Mouse (Mus musculus): ENCODE results near the gene Padi3. TPM values are rescaled to one million over a fixed set of nuclear protein-coding genes. Genes with fewer than 3 reads are reported as not detected.

Padi3 gene
- polyA plus RNA-seq (2016; fragmentation: Nextera tagmentation; extraction: Ambion mirVana): 0.28 and 0.37 TPM in 2 replicates

- no peaks in the 10 kb centered on the region for H3K36me3 ChIP-seq
- H3K27ac ChIP-seq: no peak within 1 kb of the TSS
- no peak within 1 kb of the TSS for H3K9ac ChIP-seq (replicated peaks)
- no peak within 1 kb of the TSS for H3K4me2 ChIP-seq
- no peak for ATAC-seq (ENCODE audit: insufficient number of reproducible peaks, insufficient read depth, low FRiP score, low TSS enrichment, low read depth)
- 67% methylated on average over 16 of the region's 16 CpGs for WGBS
- H3K4me1 ChIP-seq (replicated peaks): peaks cover 39% of the 10 kb centered on the region
- no peaks in the 10 kb centered on the region; the same call in 1 of the 2 replicates for H3K27me3 ChIP-seq
- H3K4me3 ChIP-seq (replicated peaks): no peak within 1 kb of the TSS
- H3K9me3 ChIP-seq: no peaks in the 10 kb centered on the region
Measured at GRCm38 (mm10) chr4:140810458-140811260, at the start of gene Padi3. TSS of gene Padi3 (minus strand) at chr4:140810648.

GRCm38 (mm10) chr4:140859291-140859690, 48.8 kb upstream of the Padi3 start:
- Histone ChIP-seq H3K9me3 (no peaks in the 10 kb centered on the region; the same call in 1 of the 2 replicates), H3K4me1 (replicated peaks) (no peaks in the 10 kb centered on the region), H3K4me3 (replicated peaks) (no peak overlapping the region), H3K27ac (no peak overlapping the region), H3K27me3 (peaks cover 12% of the 10 kb centered on the region), H3K9ac (replicated peaks) (no peak overlapping the region), H3K36me3 (no peaks in the 10 kb centered on the region), H3K4me2 (no peak overlapping the region)
- 85% methylated on average over 11 of the region's 11 CpGs for WGBS
- ATAC-seq (ENCODE audit: insufficient number of reproducible peaks, insufficient read depth, low FRiP score, low TSS enrichment, low read depth): no peak

GRCm38 (mm10) chr4:140857813-140858212, 47.4 kb upstream of the Padi3 start:
- H3K27me3 ChIP-seq: peaks cover 12% of the 10 kb centered on the region
- WGBS: 80% methylated on average over 7 of the region's 7 CpGs
- no peaks in the 10 kb centered on the region for H3K36me3 ChIP-seq
- no peaks in the 10 kb centered on the region; the same call in 1 of the 2 replicates for H3K4me1 ChIP-seq (replicated peaks)
- H3K4me3 ChIP-seq (replicated peaks): no peak overlapping the region
- H3K9me3 ChIP-seq: no peaks in the 10 kb centered on the region
- no peak overlapping the region for H3K9ac ChIP-seq (replicated peaks)
- H3K27ac ChIP-seq: no peak overlapping the region
- ATAC-seq (ENCODE audit: insufficient number of reproducible peaks, insufficient read depth, low FRiP score, low TSS enrichment, low read depth): no peak
- H3K4me2 ChIP-seq: no peak overlapping the region

GRCm38 (mm10) chr4:140857041-140857440, 46.6 kb upstream of the Padi3 start:
- Histone ChIP-seq H3K27me3 (peaks cover 12% of the 10 kb centered on the region), H3K4me2 (no peak overlapping the region), H3K4me3 (replicated peaks) (no peak overlapping the region), H3K9ac (replicated peaks) (no peak overlapping the region), H3K9me3 (no peaks in the 10 kb centered on the region), H3K36me3 (no peaks in the 10 kb centered on the region), H3K27ac (no peak overlapping the region), H3K4me1 (replicated peaks) (no peaks in the 10 kb centered on the region; the same call in 1 of the 2 replicates)
- 84% methylated on average over 5 of the region's 5 CpGs for WGBS
- no peak for ATAC-seq (ENCODE audit: insufficient number of reproducible peaks, insufficient read depth, low FRiP score, low TSS enrichment, low read depth)

- H3K9me3 ChIP-seq: no peaks in the 10 kb centered on the region
- H3K4me1 ChIP-seq (replicated peaks): no peaks in the 10 kb centered on the region; the same call in 1 of the 2 replicates
- whole genome bisulfite sequencing: 93% methylated on average over 7 of the region's 10 CpGs
- H3K36me3 ChIP-seq: no peaks in the 10 kb centered on the region
- no peak overlapping the region for H3K27ac ChIP-seq
- no peak for ATAC-seq (ENCODE audit: insufficient number of reproducible peaks, insufficient read depth, low FRiP score, low TSS enrichment, low read depth)
- H3K27me3 ChIP-seq: peaks cover 12% of the 10 kb centered on the region
- H3K9ac ChIP-seq (replicated peaks): no peak overlapping the region
- H3K4me2 ChIP-seq: no peak overlapping the region
- H3K4me3 ChIP-seq (replicated peaks): no peak overlapping the region
Measured at GRCm38 (mm10) chr4:140855151-140855550, 44.7 kb upstream of the Padi3 start.

GRCm38 (mm10) chr4:140854455-140854864, 44.0 kb upstream of the Padi3 start:
- H3K4me3 ChIP-seq (replicated peaks): no peak overlapping the region
- 68% methylated on average over 10 of the region's 10 CpGs for WGBS
- no peak overlapping the region for H3K9ac ChIP-seq (replicated peaks)
- H3K4me1 ChIP-seq (replicated peaks): no peaks in the 10 kb centered on the region; the same call in 1 of the 2 replicates
- H3K36me3 ChIP-seq: no peaks in the 10 kb centered on the region
- H3K4me2 ChIP-seq: no peak overlapping the region
- H3K27ac ChIP-seq: no peak overlapping the region
- no peaks in the 10 kb centered on the region for H3K9me3 ChIP-seq
- ATAC-seq (ENCODE audit: insufficient number of reproducible peaks, insufficient read depth, low FRiP score, low TSS enrichment, low read depth): no peak
- peaks cover 12% of the 10 kb centered on the region for H3K27me3 ChIP-seq

GRCm38 (mm10) chr4:140853626-140854025, 43.2 kb upstream of the Padi3 start:
- Histone ChIP-seq H3K36me3 (no peaks in the 10 kb centered on the region), H3K9ac (replicated peaks) (no peak overlapping the region), H3K4me1 (replicated peaks) (no peaks in the 10 kb centered on the region; the same call in 1 of the 2 replicates), H3K9me3 (no peaks in the 10 kb centered on the region), H3K4me3 (replicated peaks) (no peak overlapping the region), H3K4me2 (no peak overlapping the region), H3K27me3 (peaks cover 10% of the 10 kb centered on the region), H3K27ac (no peak overlapping the region)
- WGBS: 65% methylated on average over 8 of the region's 8 CpGs
- ATAC-seq (ENCODE audit: insufficient number of reproducible peaks, insufficient read depth, low FRiP score, low TSS enrichment, low read depth): no peak

- H3K27me3 ChIP-seq: no peaks in the 10 kb centered on the region
- no peak overlapping the region for H3K9ac ChIP-seq (replicated peaks)
- H3K4me3 ChIP-seq (replicated peaks): no peak overlapping the region
- H3K9me3 ChIP-seq: no peaks in the 10 kb centered on the region
- H3K4me2 ChIP-seq: no peak overlapping the region
- peaks cover 9% of the 10 kb centered on the region for H3K4me1 ChIP-seq (replicated peaks)
- ATAC-seq (ENCODE audit: insufficient number of reproducible peaks, insufficient read depth, low FRiP score, low TSS enrichment, low read depth): no peak
- 89% methylated on average over 11 of the region's 11 CpGs for WGBS
- no peaks in the 10 kb centered on the region for H3K36me3 ChIP-seq
- H3K27ac ChIP-seq: no peak overlapping the region
Measured at GRCm38 (mm10) chr4:140849310-140849709, 38.9 kb upstream of the Padi3 start.

GRCm38 (mm10) chr4:140845666-140846065, 35.2 kb upstream of the Padi3 start, which contains the start of gene Padi1:
TSS of gene Padi1 (minus strand) at chr4:140845778.
- no peaks in the 10 kb centered on the region for H3K9me3 ChIP-seq
- no peak within 1 kb of the TSS for H3K27ac ChIP-seq

GRCm38 (mm10) chr4:140844991-140845390, 34.5 kb upstream of the Padi3 start:
- 72% methylated on average over 4 of the region's 4 CpGs for WGBS
- Histone ChIP-seq H3K27ac (no peak overlapping the region), H3K4me2 (no peak overlapping the region), H3K4me1 (replicated peaks) (peaks cover 21% of the 10 kb centered on the region), H3K9me3 (no peaks in the 10 kb centered on the region), H3K36me3 (no peaks in the 10 kb centered on the region), H3K27me3 (no peaks in the 10 kb centered on the region), H3K4me3 (replicated peaks) (no peak overlapping the region), H3K9ac (replicated peaks) (no peak overlapping the region)
- no peak for ATAC-seq (ENCODE audit: insufficient number of reproducible peaks, insufficient read depth, low FRiP score, low TSS enrichment, low read depth)

More at GRCm38 (mm10) chr4:140845666-140846065, 35.2 kb upstream of the Padi3 start, which contains the start of gene Padi1:
- 74% methylated on average over 6 of the region's 6 CpGs for WGBS
- no peak within 1 kb of the TSS for H3K9ac ChIP-seq (replicated peaks)
- H3K27me3 ChIP-seq: no peaks in the 10 kb centered on the region
- no peak within 1 kb of the TSS for H3K4me2 ChIP-seq
- H3K4me1 ChIP-seq (replicated peaks): peaks cover 21% of the 10 kb centered on the region
- H3K4me3 ChIP-seq (replicated peaks): no peak within 1 kb of the TSS
- no peaks in the 10 kb centered on the region for H3K36me3 ChIP-seq
- no peak for ATAC-seq (ENCODE audit: insufficient number of reproducible peaks, insufficient read depth, low FRiP score, low TSS enrichment, low read depth)

- Histone ChIP-seq H3K27ac (no peak overlapping the region), H3K9ac (replicated peaks) (no peak overlapping the region), H3K27me3 (no peaks in the 10 kb centered on the region)
Measured at GRCm38 (mm10) chr4:140843670-140844280, 33.3 kb upstream of the Padi3 start.

More at GRCm38 (mm10) chr4:140843670-140844280, 33.3 kb upstream of the Padi3 start:
- no peak overlapping the region for H3K4me2 ChIP-seq
- WGBS: 63% methylated on average over 15 of the region's 15 CpGs
- no peak for ATAC-seq (ENCODE audit: insufficient number of reproducible peaks, insufficient read depth, low FRiP score, low TSS enrichment, low read depth)
- H3K36me3 ChIP-seq: no peaks in the 10 kb centered on the region
- no peak overlapping the region for H3K4me3 ChIP-seq (replicated peaks)
- peaks cover 21% of the 10 kb centered on the region for H3K4me1 ChIP-seq (replicated peaks)
- H3K9me3 ChIP-seq: no peaks in the 10 kb centered on the region

Data from limb, embryonic 12.5 days (tissue).